Mouse (Mus musculus): ENCODE measurements around the gene Csk.

GRCm38 (mm10) chr9:57597265-57597664, 56.2 kb downstream of the Csk start:
- TF ChIP-seq POLR2A (IDR thresholded peaks at IDR 0.05; ENCODE audit: insufficient read depth, low read depth, low read length): no peak
- TF ChIP-seq CTCF (IDR thresholded peaks at IDR 0.05; ENCODE audit: insufficient read depth, low read depth, low read length): no peak
